Mouse (Mus musculus) heart, adult 2 months (tissue): ENCODE measurements around the gene Atrn.

Source experiments
- CTCF ChIP-seq: fragments of 200-600 bp; IDR thresholded peaks from 2 replicates; pipeline ENCODE4 v1.8.1; 2022; ENCODE audit warnings: antibody characterized with exemption, mild to moderate bottlenecking, moderate library complexity
- POLR2A ChIP-seq: fragments of 200-500 bp; IDR thresholded peaks from 2 replicates; pipeline ENCODE4 v1.6.1; 2011; ENCODE audit warnings: mild to moderate bottlenecking, low read depth, low read length, control low read depth; ENCODE audit not compliant: insufficient read depth

GRCm38 (mm10) chr2:130977589-130977988 lies 71.3 kb downstream of the Atrn start:
- TF ChIP-seq POLR2A (no peak), CTCF (no peak)
